Mouse (Mus musculus): ENCODE data around the gene Pcsk6.
"Not testable (repeated sequence)": the region's sequence is repeated elsewhere in the genome, so short reads cannot be mapped to it uniquely, and the experiment has no call there.

The Pcsk6 gene

DNA sequence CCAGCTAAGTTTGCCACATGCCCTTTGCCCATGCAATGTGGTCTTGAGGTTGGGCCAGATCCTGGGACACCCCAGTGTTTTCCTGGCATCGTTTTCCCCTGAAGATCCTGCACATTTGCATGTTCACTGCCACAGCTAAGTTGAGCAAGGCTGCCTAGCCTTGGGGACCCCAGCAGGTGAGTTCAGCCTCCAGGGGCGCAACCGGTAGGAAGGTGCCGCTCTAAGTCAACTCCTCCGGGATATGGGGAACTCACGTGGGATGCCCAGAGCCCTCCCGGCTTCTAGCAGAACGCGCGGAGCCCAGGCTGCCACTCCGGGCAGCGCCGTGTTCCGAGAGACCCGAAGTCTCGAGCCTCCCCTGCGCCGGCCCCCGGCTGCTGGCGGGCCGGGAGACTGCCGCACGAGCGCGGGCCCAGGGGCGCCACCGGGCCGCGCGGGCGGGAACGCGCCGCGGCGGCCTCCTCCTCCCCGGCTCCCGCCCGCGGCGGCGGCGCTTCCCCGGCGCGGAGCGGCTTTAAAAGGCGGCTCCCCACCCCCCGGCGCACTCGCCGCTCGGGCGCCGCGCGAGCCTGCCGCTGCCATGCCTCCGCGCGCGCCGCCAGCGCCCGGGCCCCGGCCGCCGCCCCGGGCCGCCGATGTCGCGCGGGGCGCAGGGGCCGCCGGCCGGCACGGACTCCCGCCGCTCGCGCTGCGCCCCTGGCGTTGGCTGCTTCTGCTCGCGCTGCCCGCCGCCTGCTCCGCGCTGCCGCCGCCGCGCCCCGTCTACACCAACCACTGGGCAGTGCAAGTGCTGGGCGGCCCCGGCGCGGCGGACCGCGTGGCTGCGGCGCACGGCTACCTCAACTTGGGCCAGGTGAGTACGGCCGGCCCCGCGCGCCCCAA is at the start of gene Pcsk6:
Pcsk6 (plus strand) TSS at position 144 of the 882 bp plus-strand sequence.
- peak in 1 of 2 experiments; percentile 43 for DNase-seq (ENCODE audit: low spot score in 2 of 2)

DNA sequence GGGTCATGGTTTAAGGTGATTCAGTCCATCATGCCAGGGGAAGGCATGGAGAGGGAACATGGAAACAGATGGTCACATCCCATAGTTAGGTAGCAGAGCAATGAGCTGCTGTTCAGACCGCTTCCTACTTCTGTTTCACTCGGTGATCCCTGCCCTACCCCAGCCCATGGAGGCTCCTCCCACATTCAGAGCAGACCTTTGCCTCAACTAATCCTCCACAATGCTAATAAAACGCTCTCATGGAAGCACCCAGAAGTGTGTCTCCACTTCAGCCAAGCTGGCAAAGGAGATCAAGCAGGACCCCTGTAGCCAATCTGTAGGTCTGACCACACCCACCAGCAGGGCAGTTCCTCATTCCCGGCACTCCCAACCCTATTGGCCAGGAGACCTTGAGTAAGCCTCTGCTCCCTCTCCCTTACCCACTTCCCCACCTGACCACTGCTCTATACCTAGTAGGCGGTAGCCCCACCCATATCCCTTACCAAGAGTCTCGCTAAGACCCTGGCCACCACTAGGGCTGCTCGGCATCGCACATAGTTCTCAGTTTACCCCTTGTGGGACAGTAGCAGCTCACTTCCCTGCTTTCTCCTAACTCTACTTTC is 47.8 kb upstream of the Pcsk6 start:
- no peak for DNase-seq (ENCODE audit: low spot score in 2 of 2)

- DNase-seq (ENCODE audit: low spot score in 2 of 2), result no peak
Measured at GRCm38 (mm10) chr7:65817564-65817963, 44.0 kb upstream of the Pcsk6 start.

GRCm38 (mm10) chr7:65820391-65820790 is 41.1 kb upstream of the Pcsk6 start:
- DNase-seq (ENCODE audit: low spot score in 2 of 2), result no peak

- not testable (repeated sequence) for DNase-seq (ENCODE audit: low spot score in 2 of 2)
Measured at GRCm38 (mm10) chr7:65821901-65822300, 39.6 kb upstream of the Pcsk6 start.

DNA sequence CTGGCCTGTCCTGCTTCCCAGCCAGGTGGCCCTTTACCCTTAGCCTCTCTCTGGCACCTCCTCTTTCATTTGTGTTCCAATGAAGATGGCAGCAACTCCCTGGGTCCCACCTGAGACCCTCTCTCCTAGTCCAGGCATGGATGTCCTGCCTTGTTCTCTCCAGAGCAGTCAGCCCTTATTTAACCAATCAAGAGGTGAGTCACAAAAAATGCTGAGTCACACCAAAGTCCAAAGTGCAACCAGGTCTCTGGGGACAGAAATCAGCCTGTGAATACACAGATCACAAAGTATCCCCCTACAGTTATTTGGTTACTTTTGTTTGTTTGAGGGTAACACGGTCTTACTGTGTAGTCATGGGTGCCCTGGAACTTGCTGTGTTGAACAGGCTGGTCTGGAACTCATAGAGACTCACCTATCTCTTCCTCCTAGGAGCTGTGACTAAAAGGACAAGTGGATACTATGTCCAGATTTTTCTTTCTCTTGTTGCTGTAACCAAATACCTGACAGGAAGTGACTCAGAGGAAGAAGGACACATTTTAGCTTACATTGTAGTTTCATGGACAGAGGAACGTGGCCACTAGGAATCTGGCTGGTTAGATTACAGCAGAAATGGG is 38.9 kb upstream of the Pcsk6 start:
- DNase-seq (ENCODE audit: low spot score in 2 of 2), result no peak

DNA sequence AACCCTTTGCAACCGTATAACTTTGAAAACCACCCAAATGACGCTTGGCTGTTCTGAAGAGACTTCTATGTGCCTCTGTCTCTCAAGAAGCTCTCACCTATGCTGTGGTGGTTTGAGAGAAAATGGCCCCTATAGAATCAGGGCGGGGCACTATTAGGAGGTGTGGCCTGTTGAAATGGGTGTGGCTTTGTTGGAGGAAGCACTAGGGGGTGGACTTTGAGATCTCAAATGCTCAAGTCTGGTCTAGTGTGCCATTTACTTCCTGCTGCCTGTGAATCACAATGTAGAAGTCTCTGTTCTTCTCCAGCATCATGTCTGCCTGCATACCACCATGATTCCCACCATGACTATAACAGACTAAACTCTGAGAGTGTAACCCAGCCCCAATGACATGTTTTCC is 21.8 kb upstream of the Pcsk6 start:
- no peak for DNase-seq (ENCODE audit: low spot score in 2 of 2)

- no peak for DNase-seq (ENCODE audit: low spot score in 2 of 2)
Measured at GRCm38 (mm10) chr7:65843210-65843609, 18.3 kb upstream of the Pcsk6 start.

GRCm38 (mm10) chr7:65860981-65861380 is 553 bp upstream of the Pcsk6 start:
- no peak for DNase-seq (ENCODE audit: low spot score in 2 of 2)

- no peak for DNase-seq (ENCODE audit: low spot score in 2 of 2)
Measured at GRCm38 (mm10) chr7:65862473-65863176, 1.1 kb downstream of the Pcsk6 start.

- no peak for DNase-seq (ENCODE audit: low spot score in 2 of 2)
Measured at GRCm38 (mm10) chr7:65869173-65869572, 7.6 kb downstream of the Pcsk6 start.

DNA sequence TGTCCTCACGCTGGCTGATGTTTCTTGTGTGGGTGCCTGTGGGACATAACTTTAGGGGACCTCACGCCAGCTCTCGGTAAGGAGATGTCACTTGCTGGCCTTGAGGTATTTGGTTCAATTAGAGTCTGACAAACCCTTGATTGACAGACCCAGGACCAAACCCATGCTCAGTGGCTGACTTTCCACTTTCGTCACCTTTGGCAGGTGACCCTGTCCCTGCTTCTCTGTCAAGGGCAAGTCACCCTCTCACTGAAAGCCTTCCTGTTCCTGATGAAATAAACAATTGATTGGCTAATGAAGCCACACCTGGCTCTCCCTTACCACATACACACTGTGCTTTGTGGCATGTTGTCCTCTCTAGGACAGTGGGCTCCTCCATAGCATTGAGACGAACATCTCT is 8.3 kb downstream of the Pcsk6 start:
- no peak for DNase-seq (ENCODE audit: low spot score in 2 of 2)

GRCm38 (mm10) chr7:65870227-65870626 is 8.7 kb downstream of the Pcsk6 start:
- no peak for DNase-seq (ENCODE audit: low spot score in 2 of 2)

- peak in 1 of 2 experiments; percentile 58 for DNase-seq (ENCODE audit: low spot score in 2 of 2)
Measured at GRCm38 (mm10) chr7:65870928-65871580, 9.5 kb downstream of the Pcsk6 start.

DNA sequence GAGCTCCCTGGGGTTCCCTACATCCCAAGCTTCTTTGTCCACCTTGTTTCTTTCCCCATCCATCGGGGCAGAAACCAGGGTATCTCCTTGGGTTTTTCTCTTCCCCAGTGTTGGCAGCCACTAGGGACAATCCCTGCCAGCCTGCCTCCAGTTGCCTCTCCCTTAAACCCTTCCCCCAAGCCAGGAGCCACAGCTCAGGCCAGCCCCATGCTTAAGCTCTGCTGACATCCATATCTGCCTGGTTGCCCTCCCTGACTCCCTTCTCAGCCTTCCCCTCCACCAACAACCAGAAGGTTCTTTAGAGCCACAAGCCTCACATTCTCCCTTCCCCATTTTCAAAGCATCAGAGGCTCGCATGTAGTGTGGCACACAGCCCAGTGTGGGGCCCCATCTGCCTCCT is 10.3 kb downstream of the Pcsk6 start:
- DNase-seq (ENCODE audit: low spot score in 2 of 2), result peak in 1 of 2 experiments; percentile 22

DNA sequence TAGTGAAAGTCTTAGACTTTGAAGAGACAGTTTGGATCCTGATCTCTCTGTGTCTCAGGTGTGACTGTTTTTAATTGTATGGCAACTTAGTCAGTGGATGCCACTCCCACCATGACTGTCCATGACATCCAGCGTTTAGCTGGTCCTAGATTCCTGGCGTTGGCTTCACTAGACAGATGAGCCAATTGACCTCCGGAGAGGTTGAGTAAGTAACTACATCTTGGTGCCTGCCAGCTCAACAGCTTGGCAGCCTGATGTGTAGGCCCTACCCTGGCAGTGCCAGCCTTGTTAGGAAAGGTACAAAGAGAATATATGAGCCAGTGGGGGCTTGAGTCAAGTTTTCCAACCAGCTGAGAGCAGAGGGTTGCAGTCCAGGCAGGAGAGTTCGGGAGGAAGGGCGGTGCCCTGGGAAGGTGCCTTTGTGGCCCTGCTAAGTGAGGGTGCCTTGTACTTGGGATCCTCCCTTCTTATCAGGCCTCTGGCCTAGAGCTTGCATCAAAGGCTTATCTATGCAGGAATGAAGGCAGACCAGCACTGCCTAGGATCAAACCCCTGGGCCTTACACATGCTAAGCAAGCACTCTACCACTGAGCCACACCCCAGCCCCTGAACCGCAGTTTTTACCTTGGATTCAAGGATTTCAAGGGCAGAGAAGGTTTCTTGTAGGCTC is 11.8 kb downstream of the Pcsk6 start:
- no peak for DNase-seq (ENCODE audit: low spot score in 2 of 2)

GRCm38 (mm10) chr7:65873902-65874301 is 12.4 kb downstream of the Pcsk6 start:
- no peak for DNase-seq (ENCODE audit: low spot score in 2 of 2)

- no peak for DNase-seq (ENCODE audit: low spot score in 2 of 2)
Measured at GRCm38 (mm10) chr7:65876596-65876995, 15.1 kb downstream of the Pcsk6 start.

DNA sequence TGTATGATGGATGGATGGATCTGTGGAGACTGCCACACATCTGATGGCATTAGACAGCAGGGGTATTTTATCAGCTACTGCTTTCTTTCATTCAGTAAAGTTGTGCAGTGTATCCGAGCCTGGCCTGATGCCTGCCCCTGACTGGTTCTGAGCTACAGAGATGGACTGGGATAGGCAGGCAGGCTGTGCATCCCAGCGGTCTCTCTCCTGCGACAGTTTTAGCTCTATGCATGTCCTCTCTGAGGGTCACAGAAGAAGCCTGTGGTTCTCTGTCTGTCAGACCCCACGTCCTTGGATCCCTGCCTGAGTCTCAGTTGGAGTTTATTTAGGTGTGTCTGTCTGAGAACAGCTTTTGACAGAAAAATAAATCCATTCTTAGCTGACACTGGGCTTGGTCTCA is 16.7 kb downstream of the Pcsk6 start:
- DNase-seq (ENCODE audit: low spot score in 2 of 2), result no peak

DNA sequence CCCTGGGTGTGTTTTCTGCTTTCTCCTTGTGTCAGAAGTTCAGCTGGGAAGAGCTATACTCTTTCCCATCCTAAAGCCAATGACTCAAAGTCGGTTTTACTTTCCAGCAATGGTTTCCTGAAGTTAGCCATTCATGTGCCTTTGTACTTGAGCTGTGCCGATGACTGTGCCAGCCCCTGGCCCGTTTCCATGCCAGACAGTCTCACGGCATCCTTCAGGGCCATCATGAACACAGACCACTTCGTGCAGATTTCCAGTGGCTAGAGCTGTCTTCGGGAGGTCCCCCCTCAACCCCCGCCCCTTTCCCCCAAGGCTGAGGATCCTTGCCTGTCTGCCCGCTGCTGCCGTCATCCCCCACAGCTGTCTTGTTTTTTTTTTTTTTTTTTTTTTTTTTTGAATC is 17.8 kb downstream of the Pcsk6 start:
- DNase-seq (ENCODE audit: low spot score in 2 of 2), result peak in 1 of 2 experiments; percentile 58

All from cerebellum, postnatal 4 days (tissue).